Mouse (Mus musculus) liver, postnatal 0 days (tissue): Measurements from ENCODE around the gene Pclo. TPM values are rescaled to one million over a fixed set of nuclear protein-coding genes. Genes with fewer than 3 reads are reported as not detected.

Source experiments
- ATAC-seq: fragments of 200-750 bp; cut with Nextera tagmentation; 2 replicates; pipeline ENCODE4 v1.8.0; 2017; ENCODE audit warnings: mild to moderate bottlenecking, moderate library complexity
- DNase-seq: peaks from one replicate; pipeline ENCODE4 v3.0.0-alpha.2; 2016
- H3K27ac ChIP-seq: fragments of 300-500 bp; sonication (generic); 2 replicates; pipeline ENCODE4 v1.5.1; 2014; ENCODE audit warnings: antibody characterized with exemption, moderate library complexity, mild to moderate bottlenecking, low read depth
- H3K27me3 ChIP-seq: fragments of 300-500 bp; sonication (generic); 2 replicates; pipeline ENCODE4 v1.6.1; 2014; ENCODE audit warnings: low read length, control low read depth, mixed read lengths; ENCODE audit not compliant: insufficient read depth
- H3K36me3 ChIP-seq: fragments of 300-500 bp; sonication (generic); replicated peaks from 2 replicates; pipeline ENCODE4 v1.6.1; 2014; ENCODE audit warnings: mild to moderate bottlenecking, control low read depth, low read length, moderate library complexity, mixed read lengths; ENCODE audit not compliant: insufficient read depth
- H3K4me1 ChIP-seq: fragments of 300-500 bp; sonication (generic); 2 replicates; pipeline ENCODE4 v1.6.1; 2014; ENCODE audit warnings: antibody characterized with exemption, mild to moderate bottlenecking, control low read depth; ENCODE audit not compliant: insufficient read depth
- H3K4me2 ChIP-seq: fragments of 300-500 bp; sonication (generic); 2 replicates; pipeline ENCODE4 v1.6.1; 2014; ENCODE audit warnings: low read depth, mild to moderate bottlenecking, low read length, moderate library complexity, mixed read lengths
- H3K4me3 ChIP-seq: fragments of 300-500 bp; sonication (generic); 2 replicates; pipeline ENCODE4 v1.5.1; 2014; ENCODE audit warnings: low read depth, low read length
- H3K9ac ChIP-seq: fragments of 300-500 bp; sonication (generic); replicated peaks from 2 replicates; pipeline ENCODE4 v1.6.1; 2014; ENCODE audit warnings: mild to moderate bottlenecking, moderate library complexity
- H3K9me3 ChIP-seq: fragments of 300-500 bp; sonication (generic); 2 replicates; pipeline ENCODE4 v1.6.1; 2016; ENCODE audit warnings: mild to moderate bottlenecking, control low read depth, low read length, mixed read lengths
- CTCF ChIP-seq: sonication (generic); IDR thresholded peaks from 2 replicates; pipeline ENCODE4 v1.5.1; 2016; ENCODE audit warnings: antibody characterized with exemption, low read depth
- EP300 ChIP-seq: IDR thresholded peaks from 2 replicates; pipeline ENCODE4 v1.6.1; 2016; ENCODE audit warnings: antibody characterized with exemption, low read depth, mild to moderate bottlenecking
- WGBS: fragments of 180-500 bp; shearing (Covaris S2); extraction: QIAGEN DNeasy Blood & Tissue Kit; methylation state at CpG from one replicate; pipeline ENCODE4 v1.1.7; 2014; ENCODE audit not compliant: insufficient replicate concordance; 5-methylcytosine and 5-hydroxymethylcytosine counted together
- polyA plus RNA-seq: library from polyadenylated mRNA; unstranded; fragments of >200 nt; fragmentation: Nextera tagmentation; extraction: Ambion mirVana; gene quantifications from 2 replicates; pipeline ENCODE4 v1.2.1, GENCODE M21; 2015

The Pclo gene
- polyA plus RNA-seq, 1 experiment from 2014 or later = not detected

GRCm38 (mm10) chr5:14526038-14526437 is 11.3 kb downstream of the Pclo start:
- TF ChIP-seq CTCF = no peak
- no peak for TF ChIP-seq EP300
- ATAC-seq = no peak
- no peaks in the 10 kb centered on the region for H3K9me3 ChIP-seq
- no peaks in the 10 kb centered on the region for H3K4me1 ChIP-seq
- no peak for DNase-seq
- H3K4me3 ChIP-seq = no peak overlapping the region
- H3K9ac ChIP-seq = no peak overlapping the region
- H3K27ac ChIP-seq = no peak overlapping the region
- no peaks in the 10 kb centered on the region for H3K36me3 ChIP-seq
- H3K27me3 ChIP-seq = no peaks in the 10 kb centered on the region
- H3K4me2 ChIP-seq = no peak overlapping the region

DNA sequence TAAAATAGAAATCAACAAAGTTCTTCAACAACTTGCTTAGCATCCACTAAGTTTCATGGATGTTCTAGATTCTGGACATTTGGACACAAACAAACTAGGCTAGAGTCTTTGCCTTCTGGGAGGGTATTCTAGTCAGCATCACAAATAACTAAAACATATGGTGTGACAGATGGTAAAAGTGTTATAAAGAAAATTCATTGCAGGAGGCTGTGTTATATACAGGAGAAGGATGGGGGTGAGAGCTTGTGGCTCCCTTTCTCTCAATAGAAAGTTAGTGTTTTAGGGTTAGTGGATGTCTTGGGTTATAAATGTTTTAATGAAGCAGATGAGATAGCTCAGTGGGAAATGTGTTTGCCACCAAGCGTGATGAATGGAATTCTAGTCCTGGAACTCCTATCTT is 13.1 kb downstream of the Pclo start:
- Histone ChIP-seq H3K27ac (no peak overlapping the region), H3K9me3 (no peaks in the 10 kb centered on the region), H3K36me3 (no peaks in the 10 kb centered on the region), H3K27me3 (no peaks in the 10 kb centered on the region), H3K9ac (no peak overlapping the region), H3K4me1 (no peaks in the 10 kb centered on the region), H3K4me2 (no peak overlapping the region), H3K4me3 (no peak overlapping the region)
- TF ChIP-seq CTCF = no peak
- TF ChIP-seq EP300 = no peak
- ATAC-seq = no peak
- 44% methylated on average over 1 of the region's 1 CpGs for WGBS
- DNase-seq = no peak

DNA sequence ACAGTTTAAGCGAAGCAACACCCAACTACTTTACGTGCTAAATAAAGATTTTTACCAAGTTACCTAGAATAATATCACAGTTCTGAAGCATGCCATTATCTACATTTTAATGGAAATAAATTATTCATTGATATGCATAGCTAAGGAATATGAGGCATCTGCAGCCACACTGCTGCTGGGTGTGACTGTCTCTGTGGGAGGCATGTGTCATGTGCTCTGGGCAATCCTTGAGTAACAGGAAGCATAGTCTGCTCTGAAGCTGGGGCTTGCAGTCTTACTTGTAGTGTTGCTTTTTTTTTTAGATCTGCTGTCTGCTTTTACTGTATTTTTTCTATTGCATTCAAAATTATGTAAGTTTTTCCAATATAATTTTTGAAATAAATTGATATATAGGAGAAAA is 17.2 kb downstream of the Pclo start:
- TF ChIP-seq EP300 = no peak
- no peak for TF ChIP-seq CTCF
- no peak overlapping the region for H3K4me3 ChIP-seq
- ATAC-seq = no peak
- no peak overlapping the region for H3K4me2 ChIP-seq
- H3K9ac ChIP-seq = no peak overlapping the region
- no peak overlapping the region for H3K27ac ChIP-seq
- no peaks in the 10 kb centered on the region for H3K36me3 ChIP-seq
- WGBS = 77% methylated on average over 2 of the region's 2 CpGs
- no peaks in the 10 kb centered on the region for H3K27me3 ChIP-seq
- DNase-seq = no peak
- H3K4me1 ChIP-seq = no peaks in the 10 kb centered on the region
- no peaks in the 10 kb centered on the region for H3K9me3 ChIP-seq

DNA sequence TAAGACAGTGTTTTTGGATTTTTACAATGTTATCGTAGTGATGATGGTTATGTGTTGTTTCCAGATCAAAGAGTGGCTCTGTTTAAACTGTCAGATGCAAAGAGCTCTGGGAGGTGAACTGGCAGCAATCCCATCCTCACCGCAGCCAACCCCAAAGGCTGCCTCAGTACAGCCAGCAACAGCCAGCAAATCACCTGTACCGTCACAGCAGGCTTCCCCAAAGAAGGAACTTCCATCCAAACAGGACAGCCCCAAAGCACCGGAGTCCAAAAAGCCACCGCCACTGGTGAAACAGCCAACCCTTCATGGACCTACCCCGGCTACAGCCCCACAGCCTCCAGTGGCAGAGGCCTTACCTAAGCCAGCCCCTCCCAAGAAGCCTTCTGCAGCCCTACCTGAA is 24.6 kb downstream of the Pclo start:
- Histone ChIP-seq H3K27me3 (no peaks in the 10 kb centered on the region), H3K4me3 (no peak overlapping the region), H3K36me3 (no peaks in the 10 kb centered on the region), H3K9ac (no peak overlapping the region), H3K4me2 (no peak overlapping the region), H3K27ac (no peak overlapping the region), H3K9me3 (no peaks in the 10 kb centered on the region), H3K4me1 (no peaks in the 10 kb centered on the region)
- no peak for TF ChIP-seq EP300
- no peak for TF ChIP-seq CTCF
- WGBS = 66% methylated on average over 6 of the region's 6 CpGs
- no peak for ATAC-seq
- DNase-seq = no peak

GRCm38 (mm10) chr5:14539961-14540627 is 25.4 kb downstream of the Pclo start:
- no peaks in the 10 kb centered on the region for H3K9me3 ChIP-seq
- no peak for ATAC-seq
- H3K4me1 ChIP-seq = no peaks in the 10 kb centered on the region
- no peak for DNase-seq
- WGBS = 69% methylated on average over 13 of the region's 13 CpGs
- no peak overlapping the region for H3K4me3 ChIP-seq
- TF ChIP-seq CTCF (no peak), EP300 (no peak)
- H3K9ac ChIP-seq = no peak overlapping the region
- H3K27ac ChIP-seq = no peak overlapping the region
- no peak overlapping the region for H3K4me2 ChIP-seq
- H3K36me3 ChIP-seq = no peaks in the 10 kb centered on the region
- H3K27me3 ChIP-seq = no peaks in the 10 kb centered on the region

- H3K36me3 ChIP-seq = no peaks in the 10 kb centered on the region
Observed at GRCm38 (mm10) chr5:14575626-14576025, 60.9 kb downstream of the Pclo start.

DNA sequence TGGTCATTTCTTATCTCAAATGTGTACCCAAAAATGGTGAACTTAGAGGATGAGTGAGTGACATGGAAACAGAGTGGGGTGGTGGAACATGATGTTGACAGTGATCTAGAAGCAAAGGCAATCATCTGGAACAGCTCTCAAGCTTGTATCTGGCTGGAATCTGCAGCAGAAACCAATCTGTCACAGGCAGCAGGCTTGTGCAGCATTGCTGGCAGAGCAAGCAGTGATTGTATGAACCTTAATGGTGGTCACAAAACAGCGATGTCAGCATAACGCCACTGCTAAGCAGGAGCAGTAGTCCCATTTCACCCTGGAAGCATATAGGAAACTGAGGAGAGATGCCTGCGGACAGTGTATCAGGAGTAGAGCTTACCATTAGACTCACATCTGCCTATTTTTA is 76.8 kb downstream of the Pclo start:
- H3K27me3 ChIP-seq = no peaks in the 10 kb centered on the region
- no peak overlapping the region for H3K4me3 ChIP-seq
- 78% methylated on average over 3 of the region's 3 CpGs for WGBS
- H3K4me2 ChIP-seq = no peak overlapping the region
- no peaks in the 10 kb centered on the region for H3K4me1 ChIP-seq
- no peak overlapping the region for H3K27ac ChIP-seq
- no peaks in the 10 kb centered on the region for H3K9me3 ChIP-seq
- H3K36me3 ChIP-seq = no peaks in the 10 kb centered on the region
- DNase-seq = no peak
- ATAC-seq = no peak
- no peak overlapping the region for H3K9ac ChIP-seq
- no peak for TF ChIP-seq EP300

More at GRCm38 (mm10) chr5:14575626-14576025, 60.9 kb downstream of the Pclo start:
- DNase-seq (no peak), ATAC-seq (no peak)
- Histone ChIP-seq H3K27me3 (no peaks in the 10 kb centered on the region), H3K4me3 (no peak overlapping the region), H3K4me2 (no peak overlapping the region), H3K9me3 (no peaks in the 10 kb centered on the region), H3K9ac (no peak overlapping the region), H3K4me1 (no peaks in the 10 kb centered on the region), H3K27ac (no peak overlapping the region)
- WGBS = 73% methylated on average over 3 of the region's 3 CpGs
- TF ChIP-seq CTCF (no peak), EP300 (no peak)
